Mouse (Mus musculus): ENCODE data around the gene Ppm1g. TPM values are rescaled to one million over a fixed set of nuclear protein-coding genes. Genes with fewer than 3 reads are reported as not detected.

Gene Ppm1g
- polyA plus RNA-seq, 1 experiment from 2014 or later = 144 TPM

DNA sequence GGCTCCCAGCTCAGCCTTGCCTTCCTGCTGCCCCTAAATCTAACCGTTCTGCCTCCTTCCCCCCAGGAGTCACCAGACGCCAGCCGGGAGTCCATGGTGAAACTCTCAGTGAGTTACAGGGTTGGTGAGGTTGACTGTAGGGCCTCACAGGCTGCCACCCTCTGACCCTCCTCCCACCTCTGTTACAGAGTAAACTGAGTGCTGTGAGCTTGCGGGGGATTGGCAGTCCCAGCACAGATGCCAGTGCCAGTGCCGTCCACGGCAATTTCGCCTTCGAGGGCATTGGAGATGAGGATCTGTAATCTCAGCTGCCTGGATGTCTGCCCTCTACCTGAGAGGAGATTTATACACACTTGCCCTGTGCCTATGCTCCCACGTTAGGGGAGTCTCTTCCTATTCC is 22.3 kb downstream of the Ppm1g start:
- H3K9me3 ChIP-seq (replicated peaks) = peaks cover 4% of the 10 kb centered on the region
- no peak overlapping the region for H3K27ac ChIP-seq
- H3K9ac ChIP-seq = no peak overlapping the region
- no peak overlapping the region for H3K4me2 ChIP-seq
- peaks cover 71% of the 10 kb centered on the region for H3K36me3 ChIP-seq
- no peaks in the 10 kb centered on the region for H3K27me3 ChIP-seq
- H3K4me3 ChIP-seq (replicated peaks) = no peak overlapping the region
- ATAC-seq (replicated peaks; ENCODE audit: low FRiP score) = no peak
- 73% methylated on average over 9 of the region's 9 CpGs for WGBS
- peaks cover 43% of the 10 kb centered on the region for H3K4me1 ChIP-seq

DNA sequence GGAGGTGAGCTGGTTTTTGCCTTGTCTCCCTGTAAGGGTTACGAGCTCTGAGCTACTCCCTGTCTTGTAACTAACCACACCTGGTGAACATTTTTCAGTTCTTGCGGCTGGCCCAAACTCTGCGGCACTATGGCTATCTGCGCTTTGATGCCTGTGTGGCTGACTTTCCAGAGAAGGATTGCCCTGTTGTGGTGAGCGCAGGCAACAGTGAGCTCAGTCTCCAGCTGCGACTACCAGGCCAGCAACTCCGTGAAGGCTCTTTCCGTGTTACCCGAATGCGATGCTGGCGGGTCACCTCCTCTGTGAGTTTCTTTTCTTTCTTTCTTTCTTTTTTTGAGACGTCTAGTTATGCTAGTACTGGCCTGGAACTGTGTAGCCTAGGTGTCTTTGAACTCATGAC is 23.4 kb downstream of the Ppm1g start:
- Histone ChIP-seq H3K27me3 (no peaks in the 10 kb centered on the region), H3K9ac (no peak overlapping the region), H3K4me1 (peaks cover 39% of the 10 kb centered on the region), H3K4me2 (no peak overlapping the region), H3K4me3 (replicated peaks) (no peak overlapping the region), H3K36me3 (peaks cover 64% of the 10 kb centered on the region), H3K9me3 (replicated peaks) (peaks cover 4% of the 10 kb centered on the region), H3K27ac (no peak overlapping the region)
- 90% methylated on average over 12 of the region's 12 CpGs for WGBS
- no peak for ATAC-seq (replicated peaks; ENCODE audit: low FRiP score)

DNA sequence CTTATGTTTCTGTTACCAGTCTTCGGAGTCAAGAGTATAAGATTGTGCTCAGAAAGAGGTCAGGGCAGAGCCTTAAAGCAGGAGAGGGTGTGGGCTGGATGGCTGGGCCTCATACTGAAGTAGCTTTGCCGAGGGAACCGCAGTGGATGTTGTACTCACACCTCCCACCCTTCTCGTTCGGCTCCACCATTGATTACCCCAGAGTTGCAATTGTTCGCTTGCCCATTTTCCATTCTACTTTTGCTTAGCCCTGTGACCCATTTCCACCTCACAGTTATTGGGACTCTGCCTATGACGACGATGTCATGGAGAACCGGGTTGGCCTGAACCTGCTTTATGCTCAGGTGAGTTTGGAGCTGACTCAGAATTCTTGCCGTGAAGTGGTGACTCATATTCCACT is 24.3 kb downstream of the Ppm1g start:
- no peak overlapping the region for H3K4me2 ChIP-seq
- peaks cover 4% of the 10 kb centered on the region for H3K9me3 ChIP-seq (replicated peaks)
- peaks cover 43% of the 10 kb centered on the region for H3K4me1 ChIP-seq
- no peak overlapping the region for H3K27ac ChIP-seq
- WGBS = 90% methylated on average over 10 of the region's 10 CpGs
- peaks cover 65% of the 10 kb centered on the region for H3K36me3 ChIP-seq
- no peak for ATAC-seq (replicated peaks; ENCODE audit: low FRiP score)
- no peak overlapping the region for H3K9ac ChIP-seq
- H3K4me3 ChIP-seq (replicated peaks) = no peak overlapping the region
- H3K27me3 ChIP-seq = no peaks in the 10 kb centered on the region

DNA sequence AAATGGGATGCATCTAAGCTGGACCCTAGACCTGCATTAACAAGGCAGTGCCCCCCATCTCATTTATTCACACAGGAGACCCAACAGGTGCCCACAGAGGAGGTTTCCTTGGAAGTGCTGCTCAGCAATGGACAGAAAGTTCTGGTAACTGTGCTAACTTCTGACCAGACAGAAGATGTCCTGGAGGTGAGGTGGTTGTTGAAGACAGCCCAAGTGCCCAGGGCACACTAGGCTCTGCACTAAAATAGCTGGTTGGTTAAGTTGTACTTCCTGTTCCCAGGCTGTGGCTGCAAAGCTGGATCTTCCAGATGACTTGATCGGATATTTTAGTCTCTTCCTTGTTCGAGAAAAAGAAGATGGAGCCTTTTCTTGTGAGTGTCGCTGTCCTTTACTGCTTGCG is 24.8 kb downstream of the Ppm1g start:
- peaks cover 69% of the 10 kb centered on the region for H3K36me3 ChIP-seq
- 0 out of 2 replicates have a peak overlapping the region, but pooled peaks have one; percentile 10 for H3K4me3 ChIP-seq (replicated peaks)
- H3K27me3 ChIP-seq = no peaks in the 10 kb centered on the region
- no peak overlapping the region for H3K9ac ChIP-seq
- H3K9me3 ChIP-seq (replicated peaks) = peaks cover 4% of the 10 kb centered on the region
- peaks cover 37% of the 10 kb centered on the region for H3K4me1 ChIP-seq
- ATAC-seq (replicated peaks; ENCODE audit: low FRiP score) = no peak
- no peak overlapping the region for H3K27ac ChIP-seq
- no peak overlapping the region for H3K4me2 ChIP-seq
- WGBS = 93% methylated on average over 4 of the region's 4 CpGs

DNA sequence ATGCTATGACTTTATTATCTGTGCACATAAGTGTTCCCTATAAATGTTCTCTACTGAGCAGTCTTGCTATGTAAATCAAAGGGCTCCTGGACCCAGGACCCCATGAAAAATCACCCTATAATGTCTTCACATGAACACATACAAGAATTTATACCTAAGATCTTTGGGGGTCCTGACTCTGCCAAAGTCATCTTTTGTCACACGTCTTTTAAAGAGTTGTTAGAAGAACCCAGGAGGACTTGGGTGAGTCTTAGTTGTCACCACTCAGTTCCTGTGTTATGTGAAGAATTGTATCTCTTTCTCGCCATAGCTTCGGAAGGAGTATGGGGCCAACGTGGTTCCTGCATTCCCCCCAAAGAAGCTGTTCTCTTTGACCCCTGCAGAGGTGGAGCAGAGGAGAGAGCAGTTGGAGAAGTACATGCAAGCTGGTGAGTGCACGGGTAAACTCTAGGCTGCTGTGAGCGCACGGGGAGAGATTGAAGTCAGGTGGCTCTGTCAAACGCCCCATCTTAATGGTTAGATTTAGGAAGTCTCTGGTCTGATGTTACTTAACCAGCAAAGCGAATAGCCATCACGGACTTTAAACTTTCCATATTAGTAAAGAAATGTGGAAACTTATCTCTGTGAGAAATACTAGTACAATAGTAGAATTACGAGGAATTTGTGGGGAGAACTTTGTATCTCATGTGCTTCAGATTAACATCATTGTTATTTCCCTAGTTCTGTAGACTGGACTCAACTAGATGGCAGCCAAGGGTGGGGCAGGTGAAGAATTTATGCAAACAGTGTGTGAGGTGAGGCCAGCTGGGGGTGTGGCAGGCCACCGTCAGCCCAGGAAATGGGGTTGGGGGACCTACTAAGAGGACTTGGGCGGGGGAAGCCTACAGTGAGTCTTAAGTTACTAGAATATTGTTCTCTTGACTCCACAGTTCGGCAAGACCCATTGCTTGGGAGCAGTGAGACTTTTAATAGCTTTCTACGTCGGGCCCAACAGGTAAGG is 25.7 kb downstream of the Ppm1g start:
- Histone ChIP-seq H3K9ac (0 out of 2 replicates have a peak overlapping the region, but pooled peaks have one; percentile 87), H3K36me3 (peaks cover 69% of the 10 kb centered on the region), H3K4me3 (replicated peaks) (peak overlapping the region; percentile 95; the same call in 1 of the 2 replicates), H3K27me3 (no peaks in the 10 kb centered on the region), H3K27ac (no peak overlapping the region), H3K4me2 (peak overlapping the region; percentile 76), H3K9me3 (replicated peaks) (no peaks in the 10 kb centered on the region), H3K4me1 (peaks cover 29% of the 10 kb centered on the region)
- WGBS = 92% methylated on average over 16 of the region's 16 CpGs
- ATAC-seq (replicated peaks; ENCODE audit: low FRiP score) = no peak

DNA sequence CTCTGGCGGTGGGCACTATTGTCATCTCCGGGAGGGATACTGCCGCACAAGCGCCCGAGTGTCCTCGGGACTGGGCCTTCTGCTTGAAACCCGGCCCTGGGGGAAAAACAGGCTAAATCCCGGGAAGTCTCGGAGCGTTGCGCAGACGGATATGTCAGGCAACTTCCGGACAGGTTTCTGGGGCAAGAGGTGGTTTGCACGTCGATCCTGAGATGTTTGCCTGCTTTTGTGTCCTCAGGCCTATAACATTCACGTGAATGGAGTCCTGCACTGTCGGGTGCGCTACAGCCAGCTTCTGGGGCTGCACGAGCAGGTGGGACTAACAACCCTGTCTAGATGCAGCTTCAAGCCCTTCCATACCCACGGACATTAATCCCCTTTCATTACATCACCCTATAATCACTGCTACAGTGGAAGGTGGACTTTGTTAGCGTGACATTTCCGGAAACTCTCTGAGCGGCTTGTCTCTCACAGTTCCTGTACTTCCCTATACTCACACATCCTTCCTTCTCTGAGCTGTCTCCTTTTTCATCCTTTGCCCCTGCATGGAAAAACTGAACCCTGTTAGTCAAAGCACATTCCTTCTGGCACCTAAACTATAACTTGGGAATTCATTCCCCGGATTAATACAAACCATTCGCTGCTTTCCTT is 26.7 kb downstream of the Ppm1g start:
- no peaks in the 10 kb centered on the region for H3K27me3 ChIP-seq
- WGBS = 11% methylated on average over 25 of the region's 25 CpGs
- peak overlapping the region; percentile 76 for H3K4me2 ChIP-seq
- H3K36me3 ChIP-seq = peaks cover 68% of the 10 kb centered on the region
- no peaks in the 10 kb centered on the region for H3K9me3 ChIP-seq (replicated peaks)
- peak overlapping the region; percentile 87 for H3K9ac ChIP-seq
- peaks cover 22% of the 10 kb centered on the region for H3K4me1 ChIP-seq
- no peak for ATAC-seq (replicated peaks; ENCODE audit: low FRiP score)
- peak overlapping the region; percentile 94 for H3K27ac ChIP-seq
- H3K4me3 ChIP-seq (replicated peaks) = peak overlapping the region; percentile 95

DNA sequence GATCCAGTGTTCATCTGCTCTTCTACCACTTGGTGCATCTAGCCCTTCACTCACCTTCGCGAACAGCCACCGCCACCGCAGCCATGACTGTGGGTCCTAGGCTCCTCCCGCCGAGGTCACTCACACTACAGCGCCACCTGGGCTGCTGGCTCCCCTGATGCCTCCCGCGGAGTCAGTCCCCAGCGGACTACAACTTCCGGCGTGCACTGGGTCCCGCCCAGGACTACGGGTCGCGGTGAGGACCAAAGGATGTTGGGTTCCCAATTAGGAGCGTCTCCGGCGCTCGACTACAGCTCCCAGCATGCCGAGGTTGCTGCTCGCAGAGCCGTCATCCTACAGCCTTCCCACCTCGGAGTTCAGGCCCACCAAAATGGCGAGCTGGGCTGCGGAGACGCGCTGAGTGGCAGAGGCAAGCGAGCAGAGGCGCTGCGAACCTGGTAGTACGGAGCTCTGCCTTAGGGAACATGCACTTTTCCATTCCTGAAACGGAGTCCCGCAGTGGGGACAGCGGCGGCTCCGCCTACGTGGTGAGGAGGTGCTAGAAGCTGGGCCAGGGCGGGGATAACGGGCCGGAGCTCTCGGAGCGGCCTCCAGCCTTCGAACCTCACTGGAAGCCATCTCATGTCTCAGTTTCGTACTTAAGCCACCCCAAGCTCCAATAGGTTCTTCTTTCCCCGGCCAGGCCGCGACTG is 27.4 kb downstream of the Ppm1g start, which contains the start of the genes Snx17 and Eif2b4:
TSS of gene Snx17 (plus strand) at position 289 of the 692 bp plus-strand sequence.
TSS of gene Eif2b4 (minus strand) at position 492 of the 692 bp plus-strand sequence.
- H3K4me1 ChIP-seq = peaks cover 22% of the 10 kb centered on the region
- H3K4me3 ChIP-seq (replicated peaks) = peak within 1 kb of the TSS; percentile 95
- under 1% methylated on average over 48 of the region's 48 CpGs for WGBS
- peak within 1 kb of the TSS; percentile 87 for H3K9ac ChIP-seq
- no peaks in the 10 kb centered on the region for H3K9me3 ChIP-seq (replicated peaks)
- peaks cover 68% of the 10 kb centered on the region for H3K36me3 ChIP-seq
- H3K27ac ChIP-seq = peak within 1 kb of the TSS; percentile 94
- H3K4me2 ChIP-seq = peak within 1 kb of the TSS; percentile 76
- peak; percentile 96 for ATAC-seq (replicated peaks; ENCODE audit: low FRiP score)
- no peaks in the 10 kb centered on the region for H3K27me3 ChIP-seq

DNA sequence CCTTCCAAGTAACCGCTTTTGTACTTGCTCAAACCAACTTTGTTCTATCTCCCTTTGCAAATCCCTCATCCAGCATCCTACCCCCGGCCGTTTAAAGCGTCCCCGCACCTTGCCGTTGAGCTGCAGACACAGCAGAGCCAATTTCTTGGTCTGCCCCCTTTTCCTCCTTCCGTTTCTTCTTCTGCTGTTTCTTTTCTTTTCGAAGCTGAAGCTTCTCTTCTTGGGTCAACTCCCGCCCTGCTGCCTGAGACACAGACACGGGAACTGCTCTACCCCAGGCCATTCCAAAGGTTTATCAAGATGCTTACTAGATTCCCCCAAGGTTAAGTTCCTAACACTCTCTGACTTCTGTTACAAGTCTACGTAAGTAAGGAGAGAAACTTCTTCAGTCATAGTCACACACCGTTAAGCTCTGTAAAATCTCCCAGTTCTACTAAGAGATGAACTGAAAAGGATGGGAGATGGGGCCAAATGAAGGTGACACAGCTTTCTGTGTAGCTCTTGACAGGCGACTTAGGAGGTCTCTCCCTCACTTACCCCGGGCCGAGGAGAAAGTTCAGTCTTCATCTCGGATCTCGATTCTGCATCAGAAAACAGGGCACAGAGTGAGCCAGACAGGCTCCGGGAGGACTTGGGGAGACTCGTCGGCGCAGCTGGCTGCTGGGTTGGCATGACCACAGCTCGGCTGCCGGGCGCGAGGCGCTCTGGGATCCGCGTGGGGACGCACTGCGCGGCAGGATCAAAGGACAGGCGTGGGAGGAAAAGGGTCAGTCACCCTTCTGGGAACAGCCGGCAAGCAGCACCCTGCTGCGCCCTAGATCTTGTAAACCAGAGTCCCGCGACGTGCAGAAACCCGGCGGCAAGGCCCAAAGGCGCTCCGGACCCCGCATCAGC is 28.2 kb downstream of the Ppm1g start:
- no peaks in the 10 kb centered on the region for H3K27me3 ChIP-seq
- ATAC-seq (replicated peaks; ENCODE audit: low FRiP score) = peak; percentile 73; the same call in 1 of the 2 replicates
- H3K27ac ChIP-seq = peak overlapping the region; percentile 94
- H3K9ac ChIP-seq = peak overlapping the region; percentile 87
- H3K4me2 ChIP-seq = peak overlapping the region; percentile 76
- peaks cover 22% of the 10 kb centered on the region for H3K4me1 ChIP-seq
- H3K9me3 ChIP-seq (replicated peaks) = no peaks in the 10 kb centered on the region
- WGBS = 14% methylated on average over 42 of the region's 42 CpGs
- H3K36me3 ChIP-seq = peaks cover 68% of the 10 kb centered on the region
- H3K4me3 ChIP-seq (replicated peaks) = peak overlapping the region; percentile 95

DNA sequence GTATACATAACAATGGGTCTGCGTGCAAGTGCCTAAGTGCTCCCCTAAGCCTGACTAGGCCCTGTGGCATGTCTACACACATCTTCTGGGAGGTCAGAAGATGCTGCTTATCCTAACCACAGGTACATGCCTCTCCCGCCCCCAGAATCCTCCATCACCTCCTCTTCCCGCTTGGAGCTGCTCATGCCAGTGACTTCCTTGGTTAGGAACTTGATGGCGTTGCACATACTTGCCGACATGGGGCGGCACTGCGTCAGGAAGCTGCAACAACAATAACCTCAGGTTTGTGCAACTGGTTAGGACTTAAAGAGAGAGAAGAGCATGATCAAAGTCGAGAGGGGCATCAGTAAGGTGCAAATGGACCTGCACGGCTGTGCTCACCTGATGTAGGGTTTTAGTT is 30.3 kb downstream of the Ppm1g start:
- Histone ChIP-seq H3K27me3 (no peaks in the 10 kb centered on the region), H3K9ac (no peak overlapping the region), H3K4me2 (no peak overlapping the region), H3K9me3 (replicated peaks) (no peaks in the 10 kb centered on the region), H3K27ac (no peak overlapping the region), H3K36me3 (peaks cover 54% of the 10 kb centered on the region), H3K4me1 (peaks cover 22% of the 10 kb centered on the region), H3K4me3 (replicated peaks) (no peak overlapping the region)
- 90% methylated on average over 9 of the region's 9 CpGs for whole genome bisulfite sequencing
- ATAC-seq (replicated peaks; ENCODE audit: low FRiP score) = no peak

DNA sequence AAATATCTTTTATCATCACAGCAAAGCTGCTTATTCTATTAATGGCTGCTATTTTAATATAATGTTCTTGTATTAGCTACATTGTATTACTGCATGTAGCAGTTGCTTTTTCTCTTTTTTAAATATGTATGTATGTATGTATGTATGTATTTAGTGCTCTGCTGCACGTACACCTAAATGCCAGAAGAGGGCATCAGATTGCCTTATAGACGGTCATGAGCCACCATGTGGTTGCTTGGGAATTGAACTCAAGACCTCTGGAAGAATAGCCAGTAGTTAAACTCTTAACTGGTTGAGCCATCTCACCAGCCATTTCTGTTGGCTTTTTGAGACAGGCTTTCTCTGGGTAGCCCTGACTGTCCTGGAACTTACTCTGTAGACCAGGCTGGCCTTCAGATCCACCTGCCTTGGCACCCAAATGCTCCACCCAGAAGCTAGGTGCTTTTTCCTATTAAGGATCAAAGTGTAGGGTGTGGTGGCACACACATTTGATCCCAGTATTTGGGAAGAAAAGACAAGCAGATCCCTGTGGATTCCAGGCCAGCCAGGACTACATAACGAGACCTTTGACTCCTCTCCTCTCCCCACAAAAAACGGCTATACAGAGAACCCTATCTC is 32.2 kb downstream of the Ppm1g start:
- ATAC-seq (replicated peaks; ENCODE audit: low FRiP score) = no peak
- H3K36me3 ChIP-seq = peaks cover 46% of the 10 kb centered on the region
- 75% methylated on average over 4 of the region's 4 CpGs for WGBS
- no peak overlapping the region for H3K9ac ChIP-seq
- H3K27ac ChIP-seq = no peak overlapping the region
- no peaks in the 10 kb centered on the region for H3K9me3 ChIP-seq (replicated peaks)
- no peak overlapping the region for H3K4me2 ChIP-seq
- H3K4me3 ChIP-seq (replicated peaks) = no peak overlapping the region
- no peaks in the 10 kb centered on the region for H3K27me3 ChIP-seq
- peaks cover 12% of the 10 kb centered on the region for H3K4me1 ChIP-seq

Data from kidney, embryonic 15.5 days (tissue).